Comparison of ENCODE assay signal across 8 mouse cellular contexts in genomic region chr10:79920958-79921535, GRCm38 (mm10). TPM values are rescaled to one million over a fixed set of nuclear protein-coding genes. Genes with fewer than 3 reads are reported as not detected.
DNase-seq lines count a peak whose midpoint lies in the region; ATAC-seq lines count a peak whose summit lies in the region.

R3hdm4 (minus strand) TSS chr10:79921208.

- peak within 1 kb of the TSS; percentile 22 for H3K4me3 ChIP-seq in forebrain, embryonic 15.5 days
- H3K4me3 ChIP-seq in hindbrain, embryonic 13.5 days: peak within 1 kb of the TSS; percentile 30
- peak within 1 kb of the TSS; percentile 12; the same call in 1 of the 2 replicates for H3K4me3 ChIP-seq in liver, embryonic 15.5 days (replicated peaks)
- peak within 1 kb of the TSS; percentile 28 for H3K4me3 ChIP-seq in stomach, embryonic 16.5 days (replicated peaks; ENCODE audit: low read length)

- WGBS in forebrain, embryonic 15.5 days: 3% methylated on average over 40 of the region's 41 CpGs
- 4% methylated on average over 41 of the region's 41 CpGs for WGBS in hindbrain, embryonic 13.5 days
- 5% methylated on average over 41 of the region's 41 CpGs for WGBS in liver, embryonic 15.5 days (ENCODE audit: insufficient replicate concordance)
- WGBS in stomach, embryonic 16.5 days: 4% methylated on average over 41 of the region's 41 CpGs

- H3K4me1 ChIP-seq in forebrain, embryonic 15.5 days: peaks cover 32% of the 10 kb centered on the region
- peaks cover 51% of the 10 kb centered on the region for H3K4me1 ChIP-seq in hindbrain, embryonic 13.5 days (replicated peaks)
- peaks cover 72% of the 10 kb centered on the region for H3K4me1 ChIP-seq in liver, embryonic 15.5 days (replicated peaks)
- peaks cover 33% of the 10 kb centered on the region for H3K4me1 ChIP-seq in stomach, embryonic 16.5 days (ENCODE audit: control insufficient read depth, insufficient read depth, low read length)

- H3K9ac ChIP-seq in forebrain, embryonic 15.5 days (replicated peaks): peak within 1 kb of the TSS; percentile 36; the same call in 1 of the 2 replicates
- H3K9ac ChIP-seq in hindbrain, embryonic 13.5 days: peak within 1 kb of the TSS; percentile 58
- H3K9ac ChIP-seq in liver, embryonic 15.5 days: no peak within 1 kb of the TSS
- H3K9ac ChIP-seq in stomach, embryonic 16.5 days (ENCODE audit: low read length): peak within 1 kb of the TSS; percentile 46; the same call in 1 of the 2 replicates

- no peaks in the 10 kb centered on the region for H3K36me3 ChIP-seq in forebrain, embryonic 15.5 days
- H3K36me3 ChIP-seq in hindbrain, embryonic 13.5 days: no peaks in the 10 kb centered on the region
- no peaks in the 10 kb centered on the region for H3K36me3 ChIP-seq in liver, embryonic 15.5 days (replicated peaks)
- H3K36me3 ChIP-seq in stomach, embryonic 16.5 days (ENCODE audit: control insufficient read depth, insufficient read depth, low read length): no peaks in the 10 kb centered on the region

- no peak for ATAC-seq in forebrain, embryonic 15.5 days (replicated peaks)
- ATAC-seq in hindbrain, embryonic 13.5 days (ENCODE audit: low FRiP score): no peak
- no peak for ATAC-seq in liver, embryonic 15.5 days (ENCODE audit: insufficient read depth)
- no peak for ATAC-seq in stomach, embryonic 16.5 days (ENCODE audit: insufficient read depth, low FRiP score)

- no peak within 1 kb of the TSS for H3K27ac ChIP-seq in forebrain, embryonic 15.5 days (replicated peaks)
- no peak within 1 kb of the TSS for H3K27ac ChIP-seq in hindbrain, embryonic 13.5 days
- H3K27ac ChIP-seq in liver, embryonic 15.5 days (replicated peaks): no peak within 1 kb of the TSS
- H3K27ac ChIP-seq in stomach, embryonic 16.5 days (ENCODE audit: low read length): no peak within 1 kb of the TSS

- H3K27me3 ChIP-seq in forebrain, embryonic 15.5 days: peaks cover 66% of the 10 kb centered on the region
- peaks cover 75% of the 10 kb centered on the region for H3K27me3 ChIP-seq in hindbrain, embryonic 13.5 days
- peaks cover 67% of the 10 kb centered on the region for H3K27me3 ChIP-seq in liver, embryonic 15.5 days
- peaks cover 51% of the 10 kb centered on the region for H3K27me3 ChIP-seq in stomach, embryonic 16.5 days (ENCODE audit: control insufficient read depth, insufficient read depth, low read length)

- no peaks in the 10 kb centered on the region for H3K9me3 ChIP-seq in forebrain, embryonic 15.5 days
- no peaks in the 10 kb centered on the region for H3K9me3 ChIP-seq in hindbrain, embryonic 13.5 days
- H3K9me3 ChIP-seq in liver, embryonic 15.5 days (replicated peaks): no peaks in the 10 kb centered on the region
- H3K9me3 ChIP-seq in stomach, embryonic 16.5 days (replicated peaks; ENCODE audit: control insufficient read depth, low read length): no peaks in the 10 kb centered on the region

- peak within 1 kb of the TSS; percentile 35 for H3K4me2 ChIP-seq in forebrain, embryonic 15.5 days (replicated peaks)
- H3K4me2 ChIP-seq in hindbrain, embryonic 13.5 days: peak within 1 kb of the TSS; percentile 50
- peak within 1 kb of the TSS; percentile 41 for H3K4me2 ChIP-seq in liver, embryonic 15.5 days
- peak within 1 kb of the TSS; percentile 50 for H3K4me2 ChIP-seq in stomach, embryonic 16.5 days (ENCODE audit: low read depth, low read length)

- no peak for DNase-seq in layer of hippocampus, adult 18-20 months (ENCODE audit: low spot score in 2 of 2)
- no peak for DNase-seq in layer of hippocampus, adult 11-12 months (ENCODE audit: low spot score)
- no peak for DNase-seq in adrenal gland, adult 2 months
- DNase-seq in Muller cell, postnatal 12 days (ENCODE audit: inconsistent ontology term): no peak

RNA-seq across cellular contexts. Expression of gene R3hdm4, which starts in this region (rescaled TPM):
- total RNA-seq in layer of hippocampus, adult 18-20 months (2021): 100 to 1,000 TPM; 366 to 401 TPM
- 10 to 100 TPM; 87.8 to 93.5 TPM for total RNA-seq in adrenal gland, adult 2 months (2021)
- polyA plus RNA-seq in adrenal gland, adult 2 months (2012; rRNA removed): 197 and 231 TPM in 2 replicates
- polyA plus RNA-seq in forebrain, embryonic 15.5 days (2015; fragmentation: Nextera tagmentation; extraction: Ambion mirVana): 272 and 277 TPM in 2 replicates
- polyA plus RNA-seq in hindbrain, embryonic 13.5 days (2015; fragmentation: Nextera tagmentation; extraction: Ambion mirVana): 243 and 256 TPM in 2 replicates
- 52.4 and 55.6 TPM in 2 replicates for polyA plus RNA-seq in liver, embryonic 15.5 days (2015; fragmentation: Nextera tagmentation; extraction: Ambion mirVana)
- 160 and 176 TPM in 2 replicates for polyA plus RNA-seq in stomach, embryonic 16.5 days (2015; fragmentation: Nextera tagmentation; extraction: Ambion mirVana)
